Mouse (Mus musculus): ENCODE measurements around the gene Hook1.
"Not testable (repeated sequence)": the region's sequence is repeated elsewhere in the genome, so short reads cannot be mapped to it uniquely, and the experiment has no call there.

The Hook1 gene

DNA sequence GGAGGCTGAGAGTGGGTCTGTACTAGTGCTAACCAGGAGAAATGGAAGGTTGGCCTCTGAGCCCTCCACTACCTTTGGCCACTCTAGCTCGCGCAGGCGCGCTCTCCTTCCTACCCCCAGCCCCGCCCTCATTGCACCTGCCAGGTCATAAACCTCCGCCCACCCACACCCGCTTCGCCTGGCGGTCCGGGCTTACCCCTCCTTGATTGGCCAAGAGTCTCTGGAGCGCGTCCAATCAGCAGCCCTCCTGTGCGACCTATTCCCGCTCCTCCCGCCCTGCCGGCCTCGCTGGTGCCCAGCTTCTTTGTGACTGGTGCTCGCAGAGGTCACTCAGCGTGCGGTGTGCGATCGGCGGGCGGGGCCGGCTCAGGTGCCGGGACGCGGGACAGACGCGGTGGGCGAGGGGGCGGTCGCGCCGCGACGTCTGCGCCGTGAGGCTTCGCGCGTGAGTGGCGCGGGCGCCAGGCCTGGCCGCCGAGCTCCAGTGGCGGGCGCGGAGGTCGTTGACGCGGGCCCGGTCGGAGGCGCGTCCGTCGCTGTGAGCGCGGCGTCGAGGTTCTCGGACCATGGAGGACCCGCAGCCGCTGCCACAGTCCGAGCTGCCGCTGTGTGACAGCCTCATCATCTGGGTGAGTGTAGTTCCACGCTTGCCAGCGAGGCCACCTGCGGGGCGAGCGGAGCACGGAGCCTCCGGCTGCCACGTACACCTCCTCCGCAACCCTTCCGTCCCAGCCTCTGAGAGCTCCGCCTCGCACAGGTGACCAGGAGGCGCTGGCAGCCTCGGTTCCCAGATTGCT, at the start of gene Hook1:
TSS of gene Hook1 (plus strand) at position 313 of the 797 bp plus-strand sequence.
- peak; percentile 83 for DNase-seq (ENCODE audit: low spot score)

DNA sequence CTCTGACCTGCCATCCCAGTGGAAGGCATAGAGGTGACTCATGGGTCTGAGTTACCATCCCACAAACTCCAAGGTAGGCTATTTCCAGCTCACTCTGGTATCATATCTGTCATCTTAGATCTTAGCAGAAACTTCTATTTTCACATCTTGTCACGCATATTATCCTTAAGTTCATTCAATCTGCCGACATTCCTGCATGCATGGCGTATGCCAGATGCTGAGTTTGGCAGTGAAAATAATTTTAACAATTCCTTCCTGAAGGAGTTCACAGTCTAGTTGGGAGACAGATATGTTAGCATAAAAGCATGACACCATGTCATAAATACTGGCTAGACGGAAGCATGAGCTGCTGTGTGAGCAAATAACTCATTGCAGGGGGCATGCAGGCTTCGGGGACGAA, 49.3 kb upstream of the Hook1 start:
- no peak for DNase-seq (ENCODE audit: low spot score)

GRCm38 (mm10) chr4:95920448-95920847, 46.6 kb upstream of the Hook1 start:
- DNase-seq (ENCODE audit: low spot score) = no peak

- DNase-seq (ENCODE audit: low spot score) = peak; percentile 66
Observed at GRCm38 (mm10) chr4:95924210-95925184, 42.5 kb upstream of the Hook1 start.

GRCm38 (mm10) chr4:95928846-95929245, 38.2 kb upstream of the Hook1 start:
- no peak for DNase-seq (ENCODE audit: low spot score)

- no peak for DNase-seq (ENCODE audit: low spot score)
Observed at GRCm38 (mm10) chr4:95929936-95930335, 37.1 kb upstream of the Hook1 start.

DNA sequence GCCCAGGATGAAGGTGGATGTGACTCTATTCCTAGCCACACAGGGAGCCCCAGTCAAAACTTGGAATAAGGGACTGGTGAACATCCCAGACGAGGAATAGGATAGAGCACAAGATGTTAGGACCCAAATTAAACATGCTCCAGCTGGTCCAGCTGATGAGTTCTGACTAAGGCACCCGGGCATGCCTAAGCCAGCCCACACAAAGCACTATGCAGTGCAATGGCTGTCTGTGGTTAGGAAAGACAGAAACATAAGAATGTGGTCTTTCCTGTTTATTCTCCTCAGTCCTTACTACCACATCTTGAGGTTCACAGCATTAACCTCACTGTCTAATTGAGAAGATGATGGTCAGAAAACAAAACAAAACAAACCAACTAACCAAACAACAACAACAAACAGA, 35.7 kb upstream of the Hook1 start:
- no peak for DNase-seq (ENCODE audit: low spot score)

GRCm38 (mm10) chr4:95933801-95934356, 33.2 kb upstream of the Hook1 start:
- no peak for DNase-seq (ENCODE audit: low spot score)

- no peak for DNase-seq (ENCODE audit: low spot score)
Observed at GRCm38 (mm10) chr4:95934384-95935035, 32.5 kb upstream of the Hook1 start.

DNA sequence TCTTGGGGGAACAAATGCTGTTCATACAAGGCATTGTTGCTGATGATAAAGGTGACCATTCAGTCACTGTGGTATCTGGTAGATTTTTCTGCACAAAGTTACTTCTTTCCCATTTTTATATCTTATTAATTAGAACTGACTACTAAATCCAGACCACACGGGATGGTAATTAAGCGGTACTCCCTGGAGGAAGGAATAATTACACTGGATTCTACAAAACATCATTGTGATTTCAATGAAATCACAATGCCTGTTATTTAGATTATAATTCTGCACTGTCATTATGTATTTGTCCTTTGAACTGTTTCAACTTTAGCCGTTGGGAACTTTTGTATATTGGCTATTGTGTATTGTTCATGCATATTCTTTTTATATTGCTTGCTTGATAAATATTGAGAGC, 28.3 kb upstream of the Hook1 start:
- no peak for DNase-seq (ENCODE audit: low spot score)

- DNase-seq (ENCODE audit: low spot score) = no peak
Observed at GRCm38 (mm10) chr4:95947896-95948295, 19.1 kb upstream of the Hook1 start.

DNA sequence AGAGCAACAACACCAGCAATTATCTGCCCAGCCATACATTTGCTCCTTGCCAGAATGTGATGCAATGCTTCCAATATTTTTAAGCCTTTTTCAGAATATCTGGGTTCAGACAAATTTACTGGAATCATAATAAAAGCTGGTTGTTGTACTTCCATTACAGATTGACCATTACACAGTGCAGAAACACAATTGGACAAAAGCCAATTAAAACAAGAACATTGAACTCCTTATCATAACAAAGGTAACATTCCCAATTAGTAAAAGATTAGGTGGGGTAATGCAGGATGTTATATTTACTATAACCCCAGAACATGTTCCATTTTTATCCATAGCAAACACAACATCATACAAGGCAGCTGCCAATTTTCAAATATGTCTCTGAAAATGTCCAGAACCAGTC, 13.7 kb upstream of the Hook1 start:
- DNase-seq (ENCODE audit: low spot score) = no peak

- not testable (repeated sequence) for DNase-seq (ENCODE audit: low spot score)
Observed at GRCm38 (mm10) chr4:95982221-95982620, 15.2 kb downstream of the Hook1 start.

DNA sequence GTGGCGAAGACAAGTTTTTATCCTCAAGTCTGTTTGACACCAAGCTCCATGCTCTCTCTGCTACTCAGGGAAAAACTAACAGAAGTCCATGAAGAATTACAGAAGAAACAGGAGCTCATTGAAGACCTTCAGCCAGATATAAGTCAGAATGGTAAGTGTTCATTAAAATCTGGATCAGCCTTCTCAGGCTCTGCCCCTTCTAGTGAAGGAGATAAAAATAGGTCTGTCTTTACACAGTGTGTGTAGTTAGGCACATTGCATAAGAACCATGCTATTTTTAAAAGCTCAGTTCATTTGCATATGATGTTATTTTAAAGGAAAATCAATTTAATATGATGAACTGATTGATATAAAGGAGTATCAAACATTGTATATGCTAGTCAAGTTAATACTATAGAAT, 49.8 kb downstream of the Hook1 start:
- no peak for DNase-seq (ENCODE audit: low spot score)

DNA sequence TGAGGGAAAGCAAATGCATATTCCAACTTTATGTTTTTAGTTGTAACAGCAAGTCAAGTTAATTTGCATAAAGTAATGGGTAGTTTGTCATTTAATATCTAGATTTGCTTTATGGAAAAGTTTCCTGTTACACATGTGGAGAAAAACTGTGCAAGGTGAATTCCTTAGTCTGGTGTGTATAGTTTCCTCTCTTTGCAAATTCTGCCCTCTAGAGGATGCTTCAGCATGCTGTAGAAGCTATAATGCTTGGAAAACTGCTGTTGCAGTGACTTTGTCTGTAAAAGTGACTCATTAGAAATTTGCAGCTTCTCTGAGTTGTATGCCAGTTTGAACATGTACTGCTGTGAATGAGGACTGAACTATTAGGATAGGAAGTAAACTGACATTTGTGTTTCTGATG, 55.8 kb downstream of the Hook1 start:
- DNase-seq (ENCODE audit: low spot score) = no peak

DNA sequence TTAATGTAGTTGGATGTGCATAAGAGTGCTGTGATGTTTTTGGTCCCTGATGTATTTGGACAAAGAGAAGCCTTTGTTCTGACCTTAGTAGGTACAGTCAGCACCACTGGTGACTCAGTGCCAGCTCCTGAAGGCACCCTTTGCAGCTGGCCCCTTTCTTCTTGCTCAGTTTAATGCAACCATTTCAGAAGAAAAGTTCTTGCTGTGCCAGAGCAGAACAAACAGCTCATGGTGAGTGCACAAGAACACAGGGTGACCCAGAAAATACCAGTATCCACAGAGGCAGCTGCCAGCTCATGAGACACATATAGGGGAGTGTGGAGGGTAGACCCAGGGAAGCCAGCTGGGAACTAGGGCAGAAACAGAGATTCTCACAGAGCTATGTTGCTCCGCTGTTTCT, 61.4 kb downstream of the Hook1 start:
- DNase-seq (ENCODE audit: low spot score) = no peak

- no peak for DNase-seq (ENCODE audit: low spot score)
Observed at GRCm38 (mm10) chr4:96060106-96060505, 93.1 kb downstream of the Hook1 start.

GRCm38 (mm10) chr4:96062045-96062444, 95.0 kb downstream of the Hook1 start:
- DNase-seq (ENCODE audit: low spot score) = no peak

Measured in ovary, postnatal 14 days (tissue).